Mouse (Mus musculus) midbrain, embryonic 16.5 days (tissue): ENCODE results near the gene Pitpnm2. TPM values are rescaled to one million over a fixed set of nuclear protein-coding genes. Genes with fewer than 3 reads are reported as not detected.

Experiments used
- ATAC-seq: fragments of 200-750 bp; cut with Nextera tagmentation; 2 replicates; pipeline ENCODE4 v1.8.0; 2017; ENCODE audit warnings: moderate TSS enrichment
- H3K27ac ChIP-seq: fragments of 300-500 bp; sonication (generic); 2 replicates; pipeline ENCODE4 v1.5.1; 2014; ENCODE audit warnings: mild to moderate bottlenecking, low read length, mixed read lengths
- H3K27me3 ChIP-seq: fragments of 300-500 bp; sonication (generic); 2 replicates; pipeline ENCODE4 v1.6.1; 2014; ENCODE audit warnings: low read depth, low read length, mixed read lengths; ENCODE audit not compliant: control insufficient read depth, insufficient read depth
- H3K36me3 ChIP-seq: fragments of 300-500 bp; sonication (generic); 2 replicates; pipeline ENCODE4 v1.6.1; 2014; ENCODE audit warnings: mild to moderate bottlenecking, low read length, moderate library complexity, mixed read lengths; ENCODE audit not compliant: control insufficient read depth, insufficient read depth
- H3K4me1 ChIP-seq: fragments of 300-500 bp; sonication (generic); 2 replicates; pipeline ENCODE4 v1.6.1; 2014; ENCODE audit warnings: mild to moderate bottlenecking, low read length, mixed read lengths; ENCODE audit not compliant: control insufficient read depth, insufficient read depth
- H3K4me2 ChIP-seq: fragments of 300-500 bp; sonication (generic); 2 replicates; pipeline ENCODE4 v1.6.1; 2014; ENCODE audit warnings: mild to moderate bottlenecking, low read length, mixed read lengths
- H3K4me3 ChIP-seq: fragments of 300-500 bp; sonication (generic); 2 replicates; pipeline ENCODE4 v1.5.1; 2014; ENCODE audit warnings: low read depth, mild to moderate bottlenecking, low read length, moderate library complexity, mixed read lengths
- H3K9ac ChIP-seq: fragments of 300-500 bp; sonication (generic); 2 replicates; pipeline ENCODE4 v1.6.1; 2014; ENCODE audit warnings: low read depth, low read length, mixed read lengths
- H3K9me3 ChIP-seq: fragments of 300-500 bp; sonication (generic); replicated peaks from 2 replicates; pipeline ENCODE4 v1.6.1; 2014; ENCODE audit warnings: mild to moderate bottlenecking, low read length, mixed read lengths; ENCODE audit not compliant: control insufficient read depth, poor library complexity, severe bottlenecking
- WGBS: fragments of 180-500 bp; shearing (Covaris S2); extraction: QIAGEN DNeasy Blood & Tissue Kit; methylation state at CpG from one replicate; pipeline ENCODE4 v1.1.7; 2014; 5-methylcytosine and 5-hydroxymethylcytosine counted together
- polyA plus RNA-seq: library from polyadenylated mRNA; unstranded; fragments of >200 nt; fragmentation: Nextera tagmentation; extraction: Ambion mirVana; gene quantifications from 2 replicates; pipeline ENCODE4 v1.2.1, GENCODE M21; 2015

Pitpnm2 gene
- polyA plus RNA-seq, 1 experiment from 2014 or later, result 10.9 TPM

- H3K4me3 ChIP-seq, result no peak overlapping the region
- no peak overlapping the region for H3K27ac ChIP-seq
- 26% methylated on average over 4 of the region's 4 CpGs for WGBS
Measured at GRCm38 (mm10) chr5:124175138-124175537, 74.4 kb downstream of the Pitpnm2 start.

GRCm38 (mm10) chr5:124173012-124173985, 76.3 kb downstream of the Pitpnm2 start:
- Histone ChIP-seq H3K27me3 (no peaks in the 10 kb centered on the region), H3K4me2 (no peak overlapping the region), H3K36me3 (no peaks in the 10 kb centered on the region), H3K9ac (no peak overlapping the region), H3K27ac (peak overlapping the region; percentile 15; the same call in 1 of the 2 replicates), H3K4me3 (no peak overlapping the region), H3K9me3 (no peaks in the 10 kb centered on the region), H3K4me1 (peaks cover 11% of the 10 kb centered on the region)
- 63% methylated on average over 15 of the region's 15 CpGs for WGBS
- peak; percentile 46; the same call in 1 of the 2 replicates for ATAC-seq

More at GRCm38 (mm10) chr5:124175138-124175537, 74.4 kb downstream of the Pitpnm2 start:
- no peaks in the 10 kb centered on the region for H3K27me3 ChIP-seq
- H3K36me3 ChIP-seq, result no peaks in the 10 kb centered on the region
- ATAC-seq, result no peak
- H3K9me3 ChIP-seq, result no peaks in the 10 kb centered on the region
- no peak overlapping the region for H3K4me2 ChIP-seq
- no peak overlapping the region for H3K9ac ChIP-seq
- peaks cover 11% of the 10 kb centered on the region for H3K4me1 ChIP-seq

- Histone ChIP-seq H3K4me1 (peaks cover 11% of the 10 kb centered on the region), H3K27me3 (no peaks in the 10 kb centered on the region)
Measured at GRCm38 (mm10) chr5:124172246-124172645, 77.3 kb downstream of the Pitpnm2 start.

GRCm38 (mm10) chr5:124171781-124172180, 77.8 kb downstream of the Pitpnm2 start:
- Histone ChIP-seq H3K27ac (no peak overlapping the region), H3K9me3 (no peaks in the 10 kb centered on the region), H3K9ac (no peak overlapping the region), H3K4me1 (peaks cover 12% of the 10 kb centered on the region), H3K27me3 (no peaks in the 10 kb centered on the region), H3K4me2 (no peak overlapping the region), H3K4me3 (no peak overlapping the region), H3K36me3 (no peaks in the 10 kb centered on the region)
- WGBS, result 74% methylated on average over 9 of the region's 9 CpGs
- no peak for ATAC-seq

More at GRCm38 (mm10) chr5:124172246-124172645, 77.3 kb downstream of the Pitpnm2 start:
- no peak overlapping the region for H3K9ac ChIP-seq
- 90% methylated on average over 4 of the region's 4 CpGs for WGBS
- no peaks in the 10 kb centered on the region for H3K36me3 ChIP-seq
- H3K9me3 ChIP-seq, result no peaks in the 10 kb centered on the region
- H3K4me3 ChIP-seq, result no peak overlapping the region
- no peak for ATAC-seq
- H3K4me2 ChIP-seq, result no peak overlapping the region
- H3K27ac ChIP-seq, result no peak overlapping the region

- Histone ChIP-seq H3K27me3 (no peaks in the 10 kb centered on the region), H3K9ac (no peak overlapping the region), H3K4me3 (no peak overlapping the region), H3K36me3 (no peaks in the 10 kb centered on the region), H3K4me2 (no peak overlapping the region), H3K9me3 (no peaks in the 10 kb centered on the region), H3K4me1 (peaks cover 16% of the 10 kb centered on the region), H3K27ac (no peak overlapping the region)
- no peak for ATAC-seq
- WGBS, result 68% methylated on average over 3 of the region's 3 CpGs
Measured at GRCm38 (mm10) chr5:124169224-124169621, 80.3 kb downstream of the Pitpnm2 start.

GRCm38 (mm10) chr5:124168428-124169223, 80.9 kb downstream of the Pitpnm2 start:
- no peak overlapping the region for H3K4me3 ChIP-seq
- peaks cover 16% of the 10 kb centered on the region for H3K4me1 ChIP-seq
- H3K9me3 ChIP-seq, result no peaks in the 10 kb centered on the region
- H3K27ac ChIP-seq, result no peak overlapping the region
- ATAC-seq, result no peak
- 89% methylated on average over 12 of the region's 12 CpGs for WGBS
- no peaks in the 10 kb centered on the region for H3K27me3 ChIP-seq
- no peaks in the 10 kb centered on the region for H3K36me3 ChIP-seq
- no peak overlapping the region for H3K4me2 ChIP-seq
- no peak overlapping the region for H3K9ac ChIP-seq

- Histone ChIP-seq H3K4me2 (no peak overlapping the region), H3K36me3 (no peaks in the 10 kb centered on the region), H3K4me1 (peaks cover 16% of the 10 kb centered on the region), H3K9ac (no peak overlapping the region), H3K4me3 (no peak overlapping the region), H3K27ac (no peak overlapping the region), H3K27me3 (no peaks in the 10 kb centered on the region), H3K9me3 (no peaks in the 10 kb centered on the region)
- no peak for ATAC-seq
- WGBS, result 62% methylated on average over 10 of the region's 10 CpGs
Measured at GRCm38 (mm10) chr5:124167621-124168020, 81.9 kb downstream of the Pitpnm2 start.

- no peak overlapping the region for H3K27ac ChIP-seq
- no peak for ATAC-seq
- H3K9me3 ChIP-seq, result no peaks in the 10 kb centered on the region
- no peak overlapping the region for H3K4me3 ChIP-seq
- H3K36me3 ChIP-seq, result no peaks in the 10 kb centered on the region
- H3K9ac ChIP-seq, result no peak overlapping the region
- H3K27me3 ChIP-seq, result no peaks in the 10 kb centered on the region
- H3K4me2 ChIP-seq, result no peak overlapping the region
- H3K4me1 ChIP-seq, result peaks cover 14% of the 10 kb centered on the region; the same call in 1 of the 2 replicates
Measured at GRCm38 (mm10) chr5:124166741-124167140, 82.8 kb downstream of the Pitpnm2 start.
